Mouse (Mus musculus): ENCODE results near the gene Gm1123. TPM values are rescaled to one million over a fixed set of nuclear protein-coding genes. Genes with fewer than 3 reads are reported as not detected.

Gene Gm1123
- polyA plus RNA-seq, 1 experiment from 2014 or later: not detected

DNA sequence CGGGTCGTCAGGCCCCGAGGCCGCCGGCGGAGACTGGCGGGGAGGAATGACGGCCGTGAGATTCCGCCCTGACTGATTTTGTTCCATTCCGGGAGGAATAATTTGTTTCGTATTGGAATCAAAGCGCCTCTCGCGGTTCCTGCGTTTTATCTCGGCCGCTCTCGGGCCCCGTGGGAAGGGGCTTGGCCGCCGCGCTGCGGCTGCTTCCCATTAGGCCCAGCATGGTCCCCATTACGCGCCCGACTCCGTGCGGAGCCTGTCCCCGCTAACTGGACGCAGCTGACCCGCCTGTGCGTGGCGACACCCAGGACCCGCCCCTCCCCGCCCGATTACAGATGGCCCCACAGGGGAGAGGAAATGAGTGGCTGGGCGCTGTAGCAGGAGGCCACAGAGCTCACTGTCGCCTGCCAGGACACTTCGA lies 62.4 kb downstream of the Gm1123 start:
- ATAC-seq (ENCODE audit: low FRiP score) (0 out of 2 replicates have a peak, but pooled peaks have one; percentile 54), DNase-seq (ENCODE audit: low spot score) (peak; percentile 65)
- H3K4me1 ChIP-seq (replicated peaks; ENCODE audit: control insufficient read depth, insufficient read depth, low read length): peaks cover 5% of the 10 kb centered on the region; the same call in 1 of the 2 replicates
- H3K4me2 ChIP-seq (replicated peaks; ENCODE audit: low read depth, low read length): peak overlapping the region; percentile 57
- H3K4me3 ChIP-seq (ENCODE audit: low read depth, low read length): peak overlapping the region; percentile 28
- no peak overlapping the region for H3K27ac ChIP-seq (ENCODE audit: low read depth, low read length)
- H3K9ac ChIP-seq (ENCODE audit: low read depth, low read length): no peak overlapping the region
- H3K36me3 ChIP-seq (ENCODE audit: control insufficient read depth, insufficient read depth, low read length): no peaks in the 10 kb centered on the region
- peaks cover 54% of the 10 kb centered on the region for H3K27me3 ChIP-seq (ENCODE audit: control insufficient read depth, insufficient read depth, low read length)
- under 1% methylated on average over 40 of the region's 40 CpGs for WGBS
- peaks cover 3% of the 10 kb centered on the region; the same call in 1 of the 2 replicates for H3K9me3 ChIP-seq (ENCODE audit: control insufficient read depth, low read length)

DNA sequence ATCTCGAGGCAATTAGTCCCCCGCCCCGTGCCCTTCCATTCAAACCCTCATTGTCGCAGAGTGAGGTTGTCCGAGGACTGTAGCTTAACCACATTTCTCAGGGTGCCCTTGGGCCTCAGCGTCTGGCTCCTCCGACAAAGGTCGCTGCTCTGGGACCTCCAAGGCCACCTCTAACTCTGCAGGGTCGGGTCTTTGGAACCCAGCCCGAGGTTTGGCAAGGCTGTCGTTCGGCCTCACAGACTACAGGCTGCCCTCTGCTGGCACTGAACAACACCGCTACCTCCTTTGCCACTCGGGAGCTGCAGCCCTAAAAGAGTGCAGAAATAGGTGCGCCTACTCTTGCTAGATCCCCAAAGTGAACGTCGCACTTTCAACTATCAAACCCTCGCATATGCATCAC lies 70.4 kb downstream of the Gm1123 start:
- Histone ChIP-seq H3K9me3 (ENCODE audit: control insufficient read depth, low read length) (no peaks in the 10 kb centered on the region), H3K9ac (ENCODE audit: low read depth, low read length) (no peak overlapping the region), H3K4me1 (replicated peaks; ENCODE audit: control insufficient read depth, insufficient read depth, low read length) (no peaks in the 10 kb centered on the region), H3K27ac (ENCODE audit: low read depth, low read length) (no peak overlapping the region), H3K27me3 (ENCODE audit: control insufficient read depth, insufficient read depth, low read length) (peaks cover 71% of the 10 kb centered on the region), H3K4me3 (ENCODE audit: low read depth, low read length) (no peak overlapping the region), H3K36me3 (ENCODE audit: control insufficient read depth, insufficient read depth, low read length) (no peaks in the 10 kb centered on the region), H3K4me2 (replicated peaks; ENCODE audit: low read depth, low read length) (no peak overlapping the region; the same call in 1 of the 2 replicates)
- WGBS: 2% methylated on average over 18 of the region's 18 CpGs
- DNase-seq (ENCODE audit: low spot score): peak; percentile 75
- peak; percentile 54; the same call in 1 of the 2 replicates for ATAC-seq (ENCODE audit: low FRiP score)

DNA sequence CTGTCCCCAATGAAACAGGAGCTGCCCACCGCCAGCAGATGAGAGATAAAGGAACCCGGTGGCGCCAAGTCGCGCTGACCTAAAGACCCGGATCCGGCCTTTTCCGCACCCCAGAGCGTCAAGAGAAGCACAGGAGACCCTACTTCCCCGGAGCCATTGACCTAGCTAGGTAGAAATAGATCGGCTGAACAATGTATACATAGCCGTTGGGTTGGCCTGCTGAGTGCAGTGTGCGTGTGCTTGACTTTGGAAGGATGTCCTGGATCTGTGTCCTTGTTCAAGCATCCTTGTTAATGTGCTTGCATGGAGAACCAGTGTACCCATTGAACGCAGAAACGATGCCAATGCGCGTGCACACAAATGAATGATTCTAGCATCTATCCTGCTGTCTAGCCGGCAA lies 71.9 kb downstream of the Gm1123 start:
- DNase-seq (ENCODE audit: low spot score) (peak; percentile 54), ATAC-seq (ENCODE audit: low FRiP score) (no peak)
- Histone ChIP-seq H3K36me3 (ENCODE audit: control insufficient read depth, insufficient read depth, low read length) (no peaks in the 10 kb centered on the region), H3K9me3 (ENCODE audit: control insufficient read depth, low read length) (no peaks in the 10 kb centered on the region), H3K9ac (ENCODE audit: low read depth, low read length) (no peak overlapping the region), H3K4me2 (replicated peaks; ENCODE audit: low read depth, low read length) (no peak overlapping the region), H3K4me3 (ENCODE audit: low read depth, low read length) (no peak overlapping the region), H3K27me3 (ENCODE audit: control insufficient read depth, insufficient read depth, low read length) (peaks cover 81% of the 10 kb centered on the region), H3K27ac (ENCODE audit: low read depth, low read length) (no peak overlapping the region), H3K4me1 (replicated peaks; ENCODE audit: control insufficient read depth, insufficient read depth, low read length) (no peaks in the 10 kb centered on the region)
- 4% methylated on average over 18 of the region's 18 CpGs for WGBS

DNA sequence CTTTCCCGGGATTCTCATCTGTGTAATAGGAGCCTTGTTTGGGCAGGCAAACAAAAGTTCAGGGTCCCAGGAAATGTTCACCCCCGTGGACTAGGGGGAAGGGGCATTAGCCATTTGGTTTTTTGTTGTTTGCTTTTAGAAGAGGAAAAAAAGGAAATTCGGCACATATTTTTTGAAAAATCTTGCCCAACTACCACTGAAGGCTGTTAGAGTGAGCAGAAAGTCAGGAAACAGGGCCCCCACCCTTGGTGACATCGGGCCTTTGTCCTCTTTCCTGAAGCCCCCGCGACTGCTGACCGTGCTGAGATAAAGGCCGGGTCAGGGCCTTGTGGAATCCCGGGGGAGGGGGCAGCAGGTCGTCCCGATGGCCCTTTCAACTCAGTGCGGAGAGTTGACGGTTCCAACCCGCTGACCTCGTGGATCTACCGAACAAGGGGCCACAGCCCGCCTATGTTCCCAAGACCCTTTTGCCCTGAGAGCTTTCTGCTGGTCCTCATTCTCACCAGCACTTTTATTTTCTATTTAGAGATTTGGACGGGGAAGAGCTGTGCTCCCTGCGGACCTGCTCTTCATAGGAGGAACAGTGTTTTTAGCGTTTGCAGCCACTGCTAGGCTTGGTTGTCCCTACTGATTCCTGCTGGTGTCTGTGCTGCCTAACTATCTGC lies 72.9 kb downstream of the Gm1123 start:
- no peak overlapping the region for H3K9ac ChIP-seq (ENCODE audit: low read depth, low read length)
- no peaks in the 10 kb centered on the region for H3K9me3 ChIP-seq (ENCODE audit: control insufficient read depth, low read length)
- no peak overlapping the region for H3K4me3 ChIP-seq (ENCODE audit: low read depth, low read length)
- no peaks in the 10 kb centered on the region for H3K4me1 ChIP-seq (replicated peaks; ENCODE audit: control insufficient read depth, insufficient read depth, low read length)
- H3K27ac ChIP-seq (ENCODE audit: low read depth, low read length): no peak overlapping the region
- H3K4me2 ChIP-seq (replicated peaks; ENCODE audit: low read depth, low read length): no peak overlapping the region
- H3K27me3 ChIP-seq (ENCODE audit: control insufficient read depth, insufficient read depth, low read length): peaks cover 85% of the 10 kb centered on the region
- ATAC-seq (ENCODE audit: low FRiP score) (no peak), DNase-seq (ENCODE audit: low spot score) (peak; percentile 54)
- no peaks in the 10 kb centered on the region for H3K36me3 ChIP-seq (ENCODE audit: control insufficient read depth, insufficient read depth, low read length)
- 0% methylated on average over 20 of the region's 20 CpGs for WGBS

DNA sequence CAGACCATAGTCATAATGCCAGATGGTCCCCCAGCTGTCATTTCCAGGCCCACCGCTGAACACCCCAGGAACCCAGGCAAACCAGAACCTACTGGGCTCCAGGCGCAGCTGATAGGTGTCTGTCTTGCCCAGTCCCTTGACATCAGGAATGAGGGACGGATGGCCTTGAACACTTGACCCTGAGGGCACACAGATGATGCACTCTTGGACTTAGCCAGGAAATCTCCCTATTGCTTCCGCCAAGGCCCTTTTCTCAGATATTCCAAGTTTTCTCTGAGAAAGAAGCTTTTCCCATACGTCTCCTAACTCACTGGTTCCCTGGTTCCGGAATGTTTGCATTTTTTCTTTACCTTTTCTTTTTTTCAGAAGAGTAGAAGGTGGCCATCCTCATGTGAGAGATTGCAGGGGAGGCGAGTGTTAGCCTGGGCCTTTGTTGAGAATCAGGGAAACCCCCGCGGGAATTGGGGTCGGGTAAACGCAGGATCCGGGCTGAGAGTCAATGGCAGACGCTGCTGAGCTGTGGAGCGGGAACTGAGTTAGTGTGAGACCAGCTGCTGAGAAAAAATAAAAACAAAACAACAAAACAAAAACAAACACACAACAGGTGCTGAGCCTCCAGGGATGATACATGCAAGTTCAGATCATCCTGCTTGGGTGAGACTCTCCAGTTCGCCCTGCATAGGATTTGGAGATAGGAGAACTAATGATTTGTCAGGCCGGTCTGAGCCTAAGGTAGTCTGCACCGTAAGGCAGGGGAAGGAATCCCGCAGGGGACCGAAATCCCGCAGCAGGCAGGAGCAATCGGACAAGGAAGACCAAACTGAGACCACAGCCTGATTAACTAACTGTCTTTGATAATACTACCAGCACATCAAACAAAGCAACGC lies 73.7 kb downstream of the Gm1123 start:
- no peaks in the 10 kb centered on the region for H3K36me3 ChIP-seq (ENCODE audit: control insufficient read depth, insufficient read depth, low read length)
- H3K27me3 ChIP-seq (ENCODE audit: control insufficient read depth, insufficient read depth, low read length): peaks cover 81% of the 10 kb centered on the region
- DNase-seq (ENCODE audit: low spot score): peak; percentile 57
- H3K4me1 ChIP-seq (replicated peaks; ENCODE audit: control insufficient read depth, insufficient read depth, low read length): peaks cover 1% of the 10 kb centered on the region; the same call in 1 of the 2 replicates
- 0 out of 2 replicates have a peak, but pooled peaks have one; percentile 23 for ATAC-seq (ENCODE audit: low FRiP score)
- no peaks in the 10 kb centered on the region for H3K9me3 ChIP-seq (ENCODE audit: control insufficient read depth, low read length)
- no peak overlapping the region for H3K4me2 ChIP-seq (replicated peaks; ENCODE audit: low read depth, low read length)
- 4% methylated on average over 22 of the region's 22 CpGs for WGBS
- no peak overlapping the region for H3K9ac ChIP-seq (ENCODE audit: low read depth, low read length)
- H3K4me3 ChIP-seq (ENCODE audit: low read depth, low read length): no peak overlapping the region
- no peak overlapping the region for H3K27ac ChIP-seq (ENCODE audit: low read depth, low read length)

DNA sequence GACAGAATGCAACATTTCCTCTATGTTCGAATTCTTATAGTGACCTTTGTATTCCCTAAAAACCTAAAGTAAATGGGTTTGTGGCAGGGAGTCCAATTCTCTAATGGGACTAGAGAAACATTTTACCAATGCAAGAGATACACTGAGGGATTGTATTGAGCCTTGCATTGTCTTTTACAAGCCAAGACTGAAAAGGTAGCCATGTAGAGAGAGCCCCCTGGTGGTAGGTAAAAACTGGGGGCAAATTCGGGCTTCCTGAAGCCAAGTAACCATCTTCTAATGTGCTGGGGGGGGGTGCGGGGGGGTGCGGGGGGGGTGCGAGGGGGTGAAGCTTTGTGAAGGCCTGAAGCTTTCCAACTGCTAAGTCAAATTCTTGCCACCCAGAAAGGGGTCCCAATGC lies 75.2 kb downstream of the Gm1123 start:
- 13% methylated on average over 5 of the region's 5 CpGs for WGBS
- Histone ChIP-seq H3K27me3 (ENCODE audit: control insufficient read depth, insufficient read depth, low read length) (peaks cover 87% of the 10 kb centered on the region), H3K4me2 (replicated peaks; ENCODE audit: low read depth, low read length) (no peak overlapping the region), H3K4me3 (ENCODE audit: low read depth, low read length) (no peak overlapping the region), H3K9ac (ENCODE audit: low read depth, low read length) (no peak overlapping the region), H3K9me3 (ENCODE audit: control insufficient read depth, low read length) (no peaks in the 10 kb centered on the region), H3K27ac (ENCODE audit: low read depth, low read length) (no peak overlapping the region), H3K4me1 (replicated peaks; ENCODE audit: control insufficient read depth, insufficient read depth, low read length) (peaks cover 7% of the 10 kb centered on the region; the same call in 1 of the 2 replicates), H3K36me3 (ENCODE audit: control insufficient read depth, insufficient read depth, low read length) (no peaks in the 10 kb centered on the region)
- DNase-seq (ENCODE audit: low spot score): no peak
- no peak for ATAC-seq (ENCODE audit: low FRiP score)

DNA sequence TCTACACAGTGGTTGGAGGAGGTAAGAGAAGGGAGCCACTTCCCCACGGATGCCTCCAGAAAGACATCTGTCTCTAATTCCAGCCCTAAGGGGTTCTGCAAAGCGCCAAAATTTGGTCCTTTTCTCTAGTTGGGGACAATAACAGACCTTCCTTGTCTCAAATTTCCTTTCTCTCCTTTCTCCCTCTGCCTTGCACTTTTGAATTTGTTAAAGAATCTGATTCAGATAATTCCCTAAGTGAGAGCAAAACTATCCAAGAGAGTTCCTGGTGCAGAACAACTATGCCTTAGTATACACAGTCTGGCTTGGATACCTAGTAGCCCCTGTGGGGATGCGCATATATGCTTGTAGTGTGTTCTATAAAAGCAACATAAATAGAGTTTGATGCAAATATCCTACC lies 75.7 kb downstream of the Gm1123 start:
- Histone ChIP-seq H3K4me3 (ENCODE audit: low read depth, low read length) (no peak overlapping the region), H3K4me2 (replicated peaks; ENCODE audit: low read depth, low read length) (no peak overlapping the region), H3K4me1 (replicated peaks; ENCODE audit: control insufficient read depth, insufficient read depth, low read length) (peaks cover 7% of the 10 kb centered on the region; the same call in 1 of the 2 replicates), H3K27me3 (ENCODE audit: control insufficient read depth, insufficient read depth, low read length) (peaks cover 87% of the 10 kb centered on the region), H3K9me3 (ENCODE audit: control insufficient read depth, low read length) (no peaks in the 10 kb centered on the region), H3K27ac (ENCODE audit: low read depth, low read length) (no peak overlapping the region), H3K36me3 (ENCODE audit: control insufficient read depth, insufficient read depth, low read length) (no peaks in the 10 kb centered on the region), H3K9ac (ENCODE audit: low read depth, low read length) (no peak overlapping the region)
- no peak for ATAC-seq (ENCODE audit: low FRiP score)
- no peak for DNase-seq (ENCODE audit: low spot score)
- 25% methylated on average over 3 of the region's 3 CpGs for WGBS

DNA sequence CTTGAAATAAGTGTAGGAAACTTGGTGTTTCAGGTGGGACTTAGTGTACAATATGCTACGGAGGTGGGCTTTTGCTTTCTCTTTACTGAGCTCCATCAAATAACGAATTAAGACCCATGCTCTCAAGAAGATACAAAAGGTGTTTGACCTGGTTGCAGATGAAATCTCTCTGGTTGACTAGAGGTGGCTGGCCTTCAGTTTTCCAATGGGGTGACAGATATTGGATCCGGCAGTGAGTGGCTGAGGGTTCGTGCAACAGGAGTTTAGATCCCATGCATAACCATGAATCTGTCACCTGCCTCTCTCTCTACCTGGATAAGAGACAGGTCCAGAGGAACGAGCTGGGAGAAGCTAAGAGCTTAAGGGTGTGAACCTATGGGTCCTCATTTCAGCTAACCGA lies 76.9 kb downstream of the Gm1123 start:
- Histone ChIP-seq H3K27ac (ENCODE audit: low read depth, low read length) (no peak overlapping the region), H3K36me3 (ENCODE audit: control insufficient read depth, insufficient read depth, low read length) (no peaks in the 10 kb centered on the region), H3K9ac (ENCODE audit: low read depth, low read length) (no peak overlapping the region), H3K4me2 (replicated peaks; ENCODE audit: low read depth, low read length) (no peak overlapping the region), H3K9me3 (ENCODE audit: control insufficient read depth, low read length) (no peaks in the 10 kb centered on the region), H3K4me1 (replicated peaks; ENCODE audit: control insufficient read depth, insufficient read depth, low read length) (peaks cover 9% of the 10 kb centered on the region; the same call in 1 of the 2 replicates), H3K27me3 (ENCODE audit: control insufficient read depth, insufficient read depth, low read length) (peaks cover 88% of the 10 kb centered on the region), H3K4me3 (ENCODE audit: low read depth, low read length) (no peak overlapping the region)
- ATAC-seq (ENCODE audit: low FRiP score) (no peak), DNase-seq (ENCODE audit: low spot score) (peak; percentile 57)
- WGBS: 5% methylated on average over 6 of the region's 6 CpGs
